Mouse (Mus musculus) intestine, postnatal 0 days (tissue): ENCODE measurements around the gene Defb45. TPM values are rescaled to one million over a fixed set of nuclear protein-coding genes. Genes with fewer than 3 reads are reported as not detected.

Experiments
- ATAC-seq: fragments of 200-750 bp; cut with Nextera tagmentation; 2 replicates; pipeline ENCODE4 v1.8.0; 2017; ENCODE audit warnings: mild to moderate bottlenecking, moderate TSS enrichment, moderate library complexity
- H3K27ac ChIP-seq: fragments of 300-500 bp; sonication (generic); 2 replicates; pipeline ENCODE4 v1.5.1; 2014; ENCODE audit warnings: mild to moderate bottlenecking, low read depth, low read length, moderate library complexity
- H3K27me3 ChIP-seq: fragments of 300-500 bp; sonication (generic); replicated peaks from 2 replicates; pipeline ENCODE4 v1.6.1; 2014; ENCODE audit warnings: low read length, mixed read lengths; ENCODE audit not compliant: control insufficient read depth, insufficient read depth
- H3K36me3 ChIP-seq: fragments of 300-500 bp; sonication (generic); 2 replicates; pipeline ENCODE4 v1.6.1; 2014; ENCODE audit warnings: mild to moderate bottlenecking, moderate library complexity; ENCODE audit not compliant: control insufficient read depth, insufficient read depth
- H3K4me1 ChIP-seq: fragments of 300-500 bp; sonication (generic); replicated peaks from 2 replicates; pipeline ENCODE4 v1.6.1; 2014; ENCODE audit warnings: antibody characterized with exemption, low read length, mixed read lengths; ENCODE audit not compliant: control insufficient read depth, insufficient read depth
- H3K4me2 ChIP-seq: fragments of 300-500 bp; sonication (generic); replicated peaks from 2 replicates; pipeline ENCODE4 v1.6.1; 2014; ENCODE audit warnings: low read depth, mild to moderate bottlenecking, moderate library complexity
- H3K4me3 ChIP-seq: fragments of 300-500 bp; sonication (generic); 2 replicates; pipeline ENCODE4 v1.5.1; 2014; ENCODE audit warnings: low read depth, low read length
- H3K9ac ChIP-seq: fragments of 300-500 bp; sonication (generic); 2 replicates; pipeline ENCODE4 v1.6.1; 2014; ENCODE audit warnings: mild to moderate bottlenecking, low read depth, low read length
- H3K9me3 ChIP-seq: fragments of 300-500 bp; sonication (generic); 2 replicates; pipeline ENCODE4 v1.6.1; 2016; ENCODE audit warnings: mixed run types; ENCODE audit not compliant: control insufficient read depth
- CTCF ChIP-seq: sonication (generic); IDR thresholded peaks from 2 replicates; pipeline ENCODE4 v1.5.1; 2016; ENCODE audit warnings: low read depth, mild to moderate bottlenecking, control low read depth, antibody characterized with exemption, moderate library complexity
- WGBS: fragments of 180-500 bp; shearing (Covaris S2); extraction: QIAGEN DNeasy Blood & Tissue Kit; methylation state at CpG from one replicate; pipeline ENCODE4 v1.1.7; 2014; 5-methylcytosine and 5-hydroxymethylcytosine counted together
- polyA plus RNA-seq: library from polyadenylated mRNA; unstranded; fragments of >200 nt; fragmentation: Nextera tagmentation; extraction: Ambion mirVana; gene quantifications from 2 replicates; pipeline ENCODE4 v1.2.1, GENCODE M21; 2015

Defb45 gene
- polyA plus RNA-seq: not detected in 2 replicates

- no peak within 1 kb of the TSS for H3K27ac ChIP-seq
- no peak within 1 kb of the TSS for H3K4me3 ChIP-seq
- no peaks in the 10 kb centered on the region for H3K27me3 ChIP-seq
- H3K36me3 ChIP-seq: no peaks in the 10 kb centered on the region
- no peak within 1 kb of the TSS for H3K9ac ChIP-seq
- H3K4me2 ChIP-seq: no peak within 1 kb of the TSS
- WGBS: 50% methylated on average over 7 of the region's 7 CpGs
- no peaks in the 10 kb centered on the region for H3K9me3 ChIP-seq
- TF ChIP-seq CTCF: no peak
- ATAC-seq: no peak
- H3K4me1 ChIP-seq: no peaks in the 10 kb centered on the region
Measured at GRCm38 (mm10) chr2:152599299-152599698, at the start of gene Defb45. TSS of gene Defb45 (minus strand) at chr2:152599399.

- no peak overlapping the region for H3K27ac ChIP-seq
- H3K36me3 ChIP-seq: no peaks in the 10 kb centered on the region
- WGBS: 25% methylated on average over 11 of the region's 11 CpGs
- no peaks in the 10 kb centered on the region for H3K4me1 ChIP-seq
- H3K9me3 ChIP-seq: no peaks in the 10 kb centered on the region
- no peak overlapping the region for H3K9ac ChIP-seq
- no peaks in the 10 kb centered on the region for H3K27me3 ChIP-seq
- H3K4me3 ChIP-seq: no peak overlapping the region
- TF ChIP-seq CTCF: no peak
- ATAC-seq: no peak
- H3K4me2 ChIP-seq: no peak overlapping the region
Measured at GRCm38 (mm10) chr2:152639406-152640113, 40.4 kb upstream of the Defb45 start.

DNA sequence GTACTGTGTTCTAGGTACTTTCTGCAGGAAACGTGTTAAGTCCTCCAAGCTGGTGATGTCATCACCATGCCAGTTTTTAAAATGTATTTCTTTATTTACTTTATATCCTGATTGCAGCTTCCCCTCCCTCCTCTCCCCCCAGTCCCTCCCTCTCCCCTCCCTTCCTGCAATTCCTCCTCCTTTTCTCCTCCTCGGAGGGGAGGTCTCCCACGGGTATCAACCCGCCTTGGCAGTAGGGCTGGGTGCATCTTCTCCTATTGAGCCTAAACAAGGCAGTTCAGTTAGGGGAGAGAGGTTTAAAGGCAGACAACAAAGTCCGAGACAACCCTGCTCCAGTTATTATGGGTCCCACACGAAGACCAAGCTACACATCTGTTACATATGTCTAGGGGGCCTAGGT, 39.7 kb upstream of the Defb45 start:
- Histone ChIP-seq H3K4me3 (no peak overlapping the region), H3K36me3 (no peaks in the 10 kb centered on the region), H3K27me3 (no peaks in the 10 kb centered on the region), H3K9ac (no peak overlapping the region), H3K9me3 (no peaks in the 10 kb centered on the region), H3K4me2 (no peak overlapping the region), H3K4me1 (no peaks in the 10 kb centered on the region), H3K27ac (no peak overlapping the region)
- WGBS: 63% methylated on average over 6 of the region's 6 CpGs
- no peak for ATAC-seq
- TF ChIP-seq CTCF: no peak

DNA sequence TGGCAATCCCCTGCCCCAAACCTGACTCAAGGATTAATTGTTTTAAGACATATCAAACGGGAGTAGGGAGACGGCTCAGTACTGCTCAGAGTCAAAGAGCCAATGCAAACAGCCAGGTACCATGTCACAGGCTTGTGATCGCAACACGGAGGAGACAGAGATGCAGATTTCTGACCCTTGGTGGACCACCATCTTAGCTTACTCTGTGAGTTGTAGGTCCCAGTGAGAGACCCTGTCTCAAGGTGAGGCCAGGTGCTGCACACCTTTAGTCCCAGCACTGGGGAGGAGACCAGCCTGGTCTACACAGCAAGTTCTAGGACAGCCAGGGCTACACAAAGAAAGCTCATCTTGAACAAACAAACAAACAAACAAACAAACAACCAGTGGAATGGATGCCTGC, 38.2 kb upstream of the Defb45 start:
- H3K27ac ChIP-seq: peak overlapping the region; percentile 0; the same call in 1 of the 2 replicates
- H3K36me3 ChIP-seq: no peaks in the 10 kb centered on the region
- WGBS: 79% methylated on average over 4 of the region's 4 CpGs
- peaks cover 5% of the 10 kb centered on the region; the same call in 1 of the 2 replicates for H3K27me3 ChIP-seq
- ATAC-seq: no peak
- H3K9me3 ChIP-seq: no peaks in the 10 kb centered on the region
- no peak overlapping the region for H3K4me2 ChIP-seq
- H3K4me3 ChIP-seq: no peak overlapping the region
- TF ChIP-seq CTCF: no peak
- no peak overlapping the region for H3K9ac ChIP-seq
- H3K4me1 ChIP-seq: no peaks in the 10 kb centered on the region

DNA sequence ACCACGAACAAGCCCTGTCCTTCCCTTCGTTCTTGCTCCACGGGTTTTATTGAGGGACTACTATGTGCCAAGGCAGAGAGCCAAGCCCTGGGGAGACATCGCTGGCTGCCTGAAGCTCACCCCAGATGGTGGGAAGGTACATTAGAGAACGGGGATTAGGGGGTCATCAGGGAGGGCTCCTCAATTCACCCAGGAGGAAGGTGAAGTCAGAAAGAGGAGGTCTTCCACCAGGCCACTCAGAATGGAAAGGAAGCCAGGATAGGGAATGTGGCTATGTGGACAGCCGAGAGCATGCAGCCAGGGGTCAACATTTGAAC, 37.8 kb upstream of the Defb45 start:
- no peak overlapping the region for H3K4me3 ChIP-seq
- H3K27ac ChIP-seq: peak overlapping the region; percentile 0; the same call in 1 of the 2 replicates
- no peaks in the 10 kb centered on the region for H3K4me1 ChIP-seq
- TF ChIP-seq CTCF: no peak
- no peaks in the 10 kb centered on the region for H3K9me3 ChIP-seq
- H3K9ac ChIP-seq: no peak overlapping the region
- WGBS: 63% methylated on average over 6 of the region's 6 CpGs
- no peak overlapping the region for H3K4me2 ChIP-seq
- H3K27me3 ChIP-seq: peaks cover 5% of the 10 kb centered on the region; the same call in 1 of the 2 replicates
- ATAC-seq: no peak
- no peaks in the 10 kb centered on the region for H3K36me3 ChIP-seq

DNA sequence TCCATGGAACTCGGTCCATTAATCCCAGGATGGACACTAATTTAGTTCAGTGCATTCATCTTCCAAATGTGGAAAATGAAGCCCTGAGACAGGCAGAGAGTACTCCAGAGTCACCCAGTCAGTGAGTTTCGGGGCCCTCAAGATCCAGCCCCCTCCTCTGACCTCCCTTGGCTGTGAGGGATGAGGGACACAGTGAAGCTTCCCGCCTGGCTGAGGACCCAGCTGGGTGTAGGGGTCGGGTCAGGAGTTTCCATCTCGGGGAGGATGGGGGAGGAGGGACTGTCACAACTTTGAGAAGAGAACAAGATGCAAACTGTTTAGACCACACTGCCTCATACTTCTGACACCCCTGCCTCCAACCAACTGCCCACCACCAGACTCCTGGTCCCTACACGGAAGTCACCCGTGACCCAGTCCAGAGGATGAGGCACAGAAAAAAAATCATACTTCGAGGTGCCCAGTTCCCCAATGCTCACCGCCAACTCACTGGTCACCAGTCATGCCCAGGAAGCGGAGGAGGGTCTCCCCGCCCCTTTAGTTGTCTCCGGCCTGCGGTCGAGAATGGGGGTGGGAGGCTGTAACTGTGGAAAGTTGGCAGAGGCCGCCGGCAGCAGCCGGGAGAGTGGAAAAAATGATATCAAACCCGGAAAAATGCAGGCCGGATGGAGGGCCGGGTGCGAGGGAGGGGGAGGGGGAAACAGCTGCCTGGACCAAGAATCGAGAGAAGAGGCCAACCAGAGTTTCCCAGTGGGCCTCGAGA, 37.2 kb upstream of the Defb45 start:
- Histone ChIP-seq H3K27ac (peak overlapping the region; percentile 72), H3K27me3 (peaks cover 5% of the 10 kb centered on the region; the same call in 1 of the 2 replicates), H3K4me2 (no peak overlapping the region; the same call in 1 of the 2 replicates), H3K4me3 (no peak overlapping the region), H3K9ac (no peak overlapping the region), H3K4me1 (no peaks in the 10 kb centered on the region), H3K9me3 (no peaks in the 10 kb centered on the region), H3K36me3 (no peaks in the 10 kb centered on the region)
- TF ChIP-seq CTCF: no peak
- peak; percentile 51; the same call in 1 of the 2 replicates for ATAC-seq
- 62% methylated on average over 23 of the region's 23 CpGs for WGBS
